Mouse (Mus musculus): ENCODE measurements around the gene Zfp871.
"Not testable (repeated sequence)": the region's sequence is repeated elsewhere in the genome, so short reads cannot be mapped to it uniquely, and the experiment has no call there.

DNA sequence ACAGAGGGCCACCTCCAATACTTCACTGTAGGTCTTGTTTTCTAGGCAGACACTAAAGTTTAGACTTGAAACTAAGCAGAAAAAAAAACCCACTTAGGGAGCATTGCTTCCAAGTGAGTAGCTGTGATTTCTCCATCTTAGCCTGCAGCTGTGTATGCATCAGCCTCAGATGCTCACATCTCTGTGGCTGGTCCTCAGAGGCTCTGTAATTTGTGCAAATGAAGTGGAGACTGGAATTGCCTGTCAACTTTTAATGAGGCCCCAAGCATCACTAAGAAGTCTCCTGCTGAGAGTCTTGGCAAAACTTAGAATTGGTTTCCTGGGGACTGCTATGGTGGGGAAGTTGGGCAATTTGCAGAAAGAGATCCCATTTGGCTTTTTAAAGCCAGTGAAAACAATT, 61.7 kb downstream of the Zfp871 start:
- not testable (repeated sequence) for TF ChIP-seq CTCF, EP300 (IDR thresholded peaks at IDR 0.05; ENCODE audit: low read depth)

Measured in liver, embryonic 14.5 days (tissue).